Mouse (Mus musculus) c-Kit-positive CD71-positive TER-119-negative erythroid progenitor cells, embryonic 14.5 days (primary cell): ENCODE results near the gene Metap1.
"Not testable (repeated sequence)": the region's sequence is repeated elsewhere in the genome, so short reads cannot be mapped to it uniquely, and the experiment has no call there.

Experiments
- DNase-seq: peaks from one replicate; pipeline ENCODE4 v3.0.0-alpha.2; 2013; ENCODE audit warnings: low read depth

The Metap1 gene

DNA sequence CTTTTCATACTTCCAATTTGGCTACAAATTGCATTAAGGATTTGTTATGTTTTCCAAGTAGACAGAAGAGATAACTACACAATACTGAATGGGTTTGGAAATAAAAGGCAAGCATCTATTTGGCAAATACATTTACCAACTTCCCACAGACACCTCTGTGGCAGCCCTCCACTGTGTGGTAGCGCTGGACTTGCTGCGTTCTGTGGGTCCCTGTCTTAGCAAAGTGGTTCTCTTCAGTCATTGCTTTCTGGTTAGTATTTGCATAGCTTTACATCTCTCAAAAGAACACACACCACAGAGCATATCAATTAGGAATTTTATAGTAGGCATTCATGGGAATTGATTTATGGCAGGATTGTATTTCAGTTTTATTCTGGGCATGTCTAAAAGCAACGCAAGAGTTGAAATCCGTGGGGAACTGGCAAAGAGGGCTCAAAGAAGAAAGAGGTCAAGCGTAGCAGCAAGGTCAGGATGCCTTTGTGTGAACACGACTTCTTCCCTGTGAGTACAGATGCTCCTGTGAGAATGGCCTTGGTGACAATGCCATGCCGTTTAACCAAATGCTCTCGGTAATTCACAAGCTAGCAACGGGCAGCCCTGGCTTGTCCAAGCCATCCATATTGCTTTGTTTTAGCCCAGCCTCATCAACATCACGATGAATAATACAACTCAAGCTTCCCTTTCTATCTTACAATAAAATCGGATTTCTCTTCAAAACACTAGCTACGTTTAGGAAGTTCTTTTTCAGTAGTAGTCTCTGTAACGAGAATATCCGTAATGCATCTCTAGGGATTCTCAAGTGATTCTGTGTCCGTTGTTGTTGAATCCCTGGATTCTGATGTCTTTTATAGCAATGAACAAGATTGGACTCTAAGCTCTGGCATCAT lies 10.8 kb upstream of the Metap1 start:
- no peak for DNase-seq

DNA sequence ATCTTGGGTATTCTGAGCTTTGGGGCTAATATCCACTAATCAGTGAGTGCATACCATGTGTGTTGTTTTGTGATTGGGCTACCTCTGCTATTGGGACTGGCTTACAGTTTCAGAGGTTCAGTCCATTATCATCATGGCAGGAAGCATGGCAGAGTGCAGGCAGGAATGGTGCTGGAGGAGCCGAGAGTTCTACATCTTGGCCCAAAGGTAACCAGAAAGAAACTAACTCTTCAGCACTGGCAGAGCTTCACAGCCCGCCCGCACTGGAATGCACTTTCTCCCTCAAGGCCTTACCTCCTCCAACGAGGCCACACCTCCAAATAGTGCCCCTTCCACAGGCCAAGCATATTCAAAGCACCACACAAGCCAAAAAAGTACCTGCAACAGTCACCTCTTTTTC lies 9.4 kb upstream of the Metap1 start:
- DNase-seq = no peak

DNA sequence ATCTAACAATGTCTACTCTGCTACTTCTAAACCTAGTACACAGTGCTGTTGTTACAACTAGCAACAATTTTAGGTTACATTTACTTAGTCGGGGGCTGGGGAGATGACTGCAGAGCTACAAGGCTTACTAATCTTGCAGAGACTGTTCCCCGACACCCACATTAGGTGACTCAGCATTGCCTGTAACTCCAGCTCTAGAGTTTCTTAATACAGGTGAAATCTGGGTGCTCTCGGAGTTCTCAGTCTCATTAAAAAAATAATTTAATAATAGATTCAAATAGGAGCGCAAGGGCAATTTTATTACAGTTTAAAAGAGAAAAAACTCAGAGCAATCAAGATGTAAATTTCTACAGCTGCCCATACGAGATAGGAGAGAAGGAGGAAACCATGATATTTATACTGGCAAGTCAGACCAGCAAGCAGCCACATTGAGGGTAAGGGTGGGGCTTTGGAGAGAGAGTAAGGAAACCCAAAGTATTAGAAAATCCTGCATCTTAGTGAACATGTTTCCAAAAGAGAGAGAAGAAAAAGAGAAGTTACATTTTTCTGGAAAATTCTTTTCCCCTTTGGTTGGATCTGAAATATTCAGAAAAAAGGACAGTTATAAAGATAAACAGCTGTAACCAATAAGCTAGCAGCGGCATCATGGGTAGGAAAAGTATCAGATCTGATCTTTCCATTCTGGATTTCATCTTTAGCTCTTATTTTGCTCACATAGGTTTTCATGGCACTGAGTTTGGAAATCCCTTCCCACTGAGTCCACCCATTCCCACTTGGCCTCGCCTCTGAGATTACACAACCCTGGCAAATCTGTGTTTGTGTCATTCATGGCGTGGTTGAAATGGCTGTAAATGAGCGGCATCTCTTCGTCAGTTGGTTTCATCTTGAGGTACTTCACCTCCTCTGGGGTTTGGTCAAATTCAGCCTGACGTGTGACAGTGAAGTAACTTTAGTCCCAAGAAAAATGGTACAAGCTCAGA lies 6.1 kb upstream of the Metap1 start:
- peak; percentile 35 for DNase-seq

DNA sequence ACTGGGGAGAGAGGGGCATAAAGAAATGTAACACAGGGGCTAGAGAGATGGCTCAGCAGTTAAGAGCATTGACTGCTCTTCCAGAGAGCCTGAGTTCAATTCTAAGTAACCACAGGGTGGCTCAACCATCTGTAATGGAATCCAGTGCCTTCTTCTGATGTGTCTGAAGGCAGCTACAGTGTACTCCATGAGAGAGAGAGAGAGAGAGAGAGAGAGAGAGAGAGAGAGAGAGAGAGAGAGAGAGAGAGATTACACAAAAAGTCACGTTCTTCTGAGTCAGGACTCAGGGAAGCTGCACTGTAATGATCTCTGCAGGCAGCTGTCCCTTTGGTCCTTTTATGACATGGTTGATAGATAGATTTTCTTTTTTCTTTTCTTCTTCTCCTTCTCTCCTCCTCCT lies 5.2 kb upstream of the Metap1 start:
- no peak for DNase-seq

DNA sequence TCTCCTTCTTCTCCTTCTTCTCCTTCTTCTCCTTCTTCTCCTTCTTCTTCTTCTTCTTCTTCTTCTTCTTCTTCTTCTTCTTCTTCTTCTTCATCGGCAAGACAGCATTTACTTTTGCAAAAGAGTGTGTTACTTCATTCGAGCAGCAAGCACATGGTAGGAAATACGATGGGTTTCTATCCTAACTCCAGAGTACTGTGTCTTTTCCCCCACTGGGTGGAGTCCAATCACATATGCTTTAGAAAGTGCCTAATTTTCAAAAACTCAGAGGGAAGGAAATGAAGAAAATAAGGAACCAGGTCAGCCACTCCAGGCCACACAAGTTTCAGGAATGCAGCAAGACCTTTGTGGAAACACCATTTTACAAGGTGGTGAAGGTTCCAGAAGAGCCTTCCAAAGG lies 4.4 kb upstream of the Metap1 start:
- no peak for DNase-seq

DNA sequence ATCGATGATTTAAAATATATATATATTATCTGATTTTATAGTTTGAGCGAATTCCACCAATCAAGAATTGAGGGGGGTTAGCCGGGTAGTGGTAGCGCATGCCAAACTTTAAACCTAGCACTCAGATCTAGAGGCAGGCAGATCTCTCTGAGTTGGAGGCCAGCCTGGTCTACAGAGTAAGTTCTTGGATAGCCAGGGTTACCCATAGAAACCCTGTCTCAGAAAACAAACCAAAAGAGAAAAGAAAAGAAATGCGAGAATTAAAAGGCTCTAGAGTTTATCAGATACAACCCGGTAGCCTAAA lies 671 bp upstream of the Metap1 start:
- DNase-seq = no peak

DNA sequence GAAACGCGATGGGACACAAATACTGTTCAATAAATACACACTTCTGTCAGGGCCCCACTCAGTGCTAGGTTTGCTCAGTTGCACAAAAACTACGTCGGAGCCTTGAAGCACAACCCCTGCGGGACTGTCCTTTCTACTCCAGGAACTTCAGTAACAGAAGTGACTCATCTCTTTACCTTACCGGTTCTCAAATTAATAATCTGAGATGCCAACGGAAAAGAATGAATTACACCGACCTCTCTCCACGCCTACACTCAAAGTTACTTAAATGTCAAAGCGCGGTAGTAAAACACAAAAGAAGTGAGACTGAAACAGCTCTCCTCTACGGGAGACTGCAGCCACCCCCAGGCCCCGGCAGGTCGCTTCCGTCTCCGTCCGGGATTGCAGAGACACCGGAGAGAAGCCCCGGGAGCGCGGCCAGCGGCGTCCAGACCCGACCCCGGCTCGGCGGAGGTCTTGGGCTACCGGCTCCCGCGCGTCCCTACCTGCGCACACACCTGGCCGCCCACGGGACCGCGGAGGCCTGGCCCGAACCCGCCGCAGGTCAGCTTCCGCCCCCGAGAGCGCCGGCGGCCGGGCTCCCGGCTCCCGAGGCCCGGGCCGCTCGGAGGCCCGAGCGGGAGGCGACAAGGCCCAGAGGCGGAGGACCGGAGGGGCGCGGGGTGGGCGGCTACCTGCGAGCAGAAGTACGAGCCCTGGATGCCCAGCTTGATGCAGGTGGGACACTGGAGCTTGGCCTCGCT lies 560 bp downstream of the Metap1 start:
- peak; percentile 32 for DNase-seq

DNA sequence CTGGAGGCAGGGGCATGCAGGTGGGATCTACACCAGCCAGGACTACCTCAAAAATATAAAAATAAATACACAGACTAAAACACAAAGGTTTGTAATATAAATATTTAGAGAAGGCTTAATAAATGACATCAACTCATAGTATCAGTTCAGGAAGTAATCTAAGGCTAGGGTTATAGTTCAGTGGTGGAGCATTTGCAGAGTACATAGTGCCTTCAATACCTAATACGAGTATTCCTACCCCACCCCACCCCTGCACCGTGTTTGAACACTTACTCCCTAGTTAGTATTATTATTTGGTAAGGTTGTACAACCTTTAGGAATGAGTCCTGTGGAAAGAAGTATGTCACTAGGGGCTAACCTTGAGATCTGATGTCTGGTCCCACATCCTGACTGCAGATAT lies 6.1 kb downstream of the Metap1 start:
- no peak for DNase-seq

DNA sequence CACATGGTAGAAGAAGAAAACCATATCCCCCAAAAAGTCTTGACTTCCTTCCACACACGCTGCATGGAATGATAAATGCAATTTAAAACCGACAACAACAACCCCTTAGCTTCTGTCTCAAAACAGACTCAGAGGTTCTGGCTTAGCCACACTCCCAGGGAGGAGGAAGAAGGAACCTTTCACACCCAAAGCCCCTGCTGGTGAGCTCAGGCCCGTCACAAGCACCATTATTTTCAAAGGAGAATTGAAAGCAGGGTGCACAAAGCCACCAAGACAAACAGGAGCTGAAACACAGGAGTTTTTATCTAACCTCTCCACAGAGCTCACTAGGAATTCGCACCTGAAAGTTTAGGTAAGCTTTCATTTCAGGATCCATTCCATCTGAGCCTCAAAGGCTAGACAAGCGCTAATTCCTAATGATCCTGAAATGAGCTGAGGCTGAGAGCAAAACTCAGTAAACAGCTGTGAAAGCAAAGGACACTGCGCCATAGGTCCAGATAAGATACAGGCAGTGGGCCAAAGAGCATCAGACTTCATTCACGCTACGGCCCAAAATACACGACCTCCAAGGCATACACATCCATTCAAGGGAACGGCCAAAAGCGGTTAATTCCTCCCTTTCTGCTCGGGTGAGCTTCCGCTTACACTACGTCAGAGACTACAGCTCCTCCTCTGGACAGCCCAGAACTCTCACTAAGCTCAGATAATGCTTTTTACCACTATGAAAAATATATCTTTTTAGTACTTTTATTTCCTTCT lies 7.6 kb downstream of the Metap1 start:
- no peak for DNase-seq

DNA sequence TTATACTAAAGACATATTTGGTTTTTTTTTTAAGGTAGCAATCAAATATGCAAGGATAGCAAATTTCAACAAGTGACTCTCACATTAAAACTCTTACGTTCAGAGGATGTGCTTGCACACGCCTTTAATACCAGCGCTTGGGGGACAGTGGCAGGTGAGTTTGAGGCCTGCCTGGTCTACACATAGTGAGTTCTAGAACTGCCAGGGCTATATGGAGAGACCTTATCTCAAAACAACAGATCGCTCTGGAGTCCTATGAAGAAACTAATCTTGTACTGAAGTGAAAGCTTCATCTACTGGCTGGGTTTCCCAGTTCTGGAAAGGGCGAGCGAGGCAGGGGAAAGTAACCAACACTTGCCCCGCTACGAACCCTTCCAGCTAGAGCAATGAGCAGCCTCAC lies 9.8 kb downstream of the Metap1 start:
- no peak for DNase-seq

DNA sequence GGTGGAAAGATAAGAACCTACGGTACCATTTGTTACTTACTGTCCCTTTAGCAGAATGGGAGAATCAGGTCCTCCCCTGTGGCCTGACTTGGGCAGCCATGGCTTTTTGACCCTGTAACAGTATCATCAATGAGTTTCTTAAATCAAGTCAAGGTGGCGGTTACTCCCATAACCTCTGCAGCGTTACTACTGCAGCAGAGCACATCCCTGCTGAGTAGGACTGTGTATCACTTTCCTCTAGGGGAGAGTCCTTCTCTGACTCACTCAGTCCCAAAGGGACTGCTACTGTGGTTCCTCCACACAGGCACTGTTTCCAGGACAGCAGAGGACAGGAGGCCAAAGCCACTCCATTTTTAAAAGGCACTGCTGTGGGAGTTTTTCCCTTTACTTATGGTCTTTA lies 18.2 kb downstream of the Metap1 start:
- DNase-seq = no peak

DNA sequence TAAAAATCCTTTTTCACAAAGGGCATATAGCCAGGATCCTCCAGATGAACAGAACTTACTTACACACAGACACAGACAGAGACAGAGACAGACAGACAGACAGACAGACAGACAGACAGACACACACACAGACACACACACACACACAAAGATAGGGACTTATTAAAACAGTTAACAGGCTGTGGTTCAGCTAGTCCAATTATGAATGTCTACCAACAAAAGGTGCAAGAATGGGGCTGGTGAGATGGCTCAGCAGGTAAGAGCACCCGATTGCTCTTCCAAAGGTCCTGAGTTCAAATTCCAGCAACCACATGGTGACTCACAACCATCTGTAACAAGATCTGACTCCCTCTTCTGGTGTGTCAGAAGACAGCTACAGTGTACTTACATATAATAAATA lies 22.7 kb downstream of the Metap1 start:
- DNase-seq = not testable (repeated sequence)

DNA sequence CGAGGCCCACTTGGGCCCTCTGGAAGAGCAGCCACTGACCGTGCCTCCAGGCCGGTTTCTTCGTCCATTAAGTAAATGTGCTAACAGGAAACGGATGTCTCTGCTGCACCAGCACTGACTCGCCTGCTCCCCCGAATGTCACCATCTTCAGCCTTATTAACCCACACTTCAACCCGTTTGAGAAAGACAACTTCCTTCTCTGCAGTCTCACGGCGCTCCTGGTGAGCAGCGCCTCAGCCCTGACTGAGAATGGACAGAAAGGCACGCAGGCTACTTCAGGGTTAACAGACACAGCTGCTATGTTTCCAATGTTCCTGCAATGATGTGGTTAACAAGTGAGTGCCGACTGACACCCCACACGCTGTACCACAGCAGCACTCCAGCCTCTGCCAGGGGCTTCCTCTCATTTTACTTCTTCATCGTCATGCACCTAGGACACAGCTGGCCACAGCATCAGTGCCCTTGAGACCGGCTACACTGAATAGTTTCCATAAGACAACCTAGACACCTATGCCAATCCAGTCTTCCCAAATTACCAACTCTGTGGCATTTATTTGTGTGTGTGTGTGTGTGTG lies 24.7 kb downstream of the Metap1 start:
- DNase-seq = no peak

DNA sequence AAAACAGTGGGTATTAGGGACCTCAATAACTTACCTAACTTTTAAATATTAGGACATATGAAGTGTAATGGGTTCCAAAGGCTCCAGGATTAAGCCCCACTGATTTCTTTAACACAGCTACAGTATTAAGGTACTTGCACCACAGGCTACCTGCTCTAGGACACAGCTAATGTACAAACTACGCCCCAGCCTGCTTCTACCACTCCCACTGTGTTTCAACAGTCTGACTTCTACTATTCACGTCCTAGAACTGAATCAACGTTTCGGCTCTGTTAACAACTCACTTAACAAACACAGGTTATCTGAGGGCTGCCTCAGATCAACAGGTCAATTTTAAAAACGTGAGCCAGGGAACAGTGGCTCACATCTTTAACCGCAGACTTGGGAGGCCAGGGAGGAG lies 25.5 kb downstream of the Metap1 start:
- no peak for DNase-seq

DNA sequence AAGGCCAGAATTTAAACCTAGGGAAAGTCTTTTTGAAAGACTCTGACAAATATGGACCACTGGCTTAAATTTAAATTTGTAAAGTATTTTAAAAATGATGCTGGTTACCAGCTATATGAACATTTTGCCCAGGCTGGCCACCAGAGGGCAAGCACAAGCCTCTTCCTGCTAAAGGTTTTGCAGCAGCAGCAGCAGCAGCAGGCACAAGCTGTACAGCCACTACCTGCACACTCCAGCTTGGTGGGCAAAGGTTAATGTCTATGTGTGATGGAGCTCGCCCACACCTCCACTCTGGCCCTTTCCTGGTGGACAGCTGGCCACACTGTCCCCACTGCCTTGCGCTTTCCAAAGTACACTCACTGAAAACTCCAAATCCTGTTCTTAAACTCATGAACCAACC lies 26.2 kb downstream of the Metap1 start:
- no peak for DNase-seq

DNA sequence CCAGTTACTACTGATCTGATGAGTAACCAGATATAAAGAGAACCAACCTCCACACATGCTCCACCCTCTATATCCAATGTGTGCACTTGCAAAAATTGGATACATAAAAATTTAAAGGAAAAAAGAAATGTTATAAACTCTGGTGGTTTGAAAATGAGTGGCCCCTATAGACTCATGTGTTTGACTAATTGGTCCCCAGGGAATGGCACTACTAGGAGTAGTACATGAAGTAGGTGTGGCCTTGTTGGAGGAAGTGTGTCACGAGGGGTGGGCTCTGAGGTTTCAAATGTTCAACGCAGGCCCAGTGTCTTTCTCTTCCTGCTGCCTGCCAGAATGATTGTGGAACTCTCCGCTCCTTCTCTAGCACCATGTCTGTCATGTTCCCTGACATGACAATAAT lies 27.5 kb downstream of the Metap1 start:
- DNase-seq = no peak

DNA sequence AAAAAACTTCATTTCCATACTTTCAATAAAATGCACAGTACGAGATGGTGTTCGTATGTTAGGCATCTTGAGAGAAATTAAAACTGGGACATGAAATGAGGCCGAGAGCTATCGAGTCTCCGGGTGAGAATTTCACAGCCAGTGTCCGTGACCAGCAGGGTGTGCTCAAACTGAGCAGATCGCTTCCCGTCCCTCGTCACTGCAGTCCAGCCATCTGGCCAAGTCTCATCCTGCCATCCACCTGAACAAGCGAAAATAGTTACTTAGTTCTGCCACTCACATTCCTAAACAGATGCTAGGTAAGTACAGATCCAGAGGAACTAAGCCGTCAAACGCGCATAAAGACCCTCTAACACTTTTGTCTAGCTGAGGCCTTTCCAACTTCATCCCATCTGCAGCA lies 29.1 kb downstream of the Metap1 start:
- DNase-seq = no peak

DNA sequence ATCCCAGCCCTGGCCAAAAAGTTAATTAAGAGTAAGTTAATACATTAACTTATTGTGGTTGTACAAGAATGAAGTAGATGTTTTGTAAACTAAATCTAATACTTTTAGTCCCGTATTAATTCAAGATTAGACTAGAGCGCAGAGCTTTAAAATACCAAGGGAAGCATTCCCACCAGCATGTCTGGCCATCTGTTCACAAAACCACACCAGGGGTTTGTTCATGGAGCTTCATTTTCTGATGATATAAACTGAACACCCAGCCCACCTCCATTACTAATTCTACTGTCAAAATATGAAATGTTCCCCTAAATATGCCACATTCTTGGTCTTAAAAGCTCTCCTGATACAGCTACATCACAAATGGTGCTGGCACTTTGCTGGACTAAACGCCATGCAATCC lies 30.9 kb downstream of the Metap1 start:
- DNase-seq = no peak

DNA sequence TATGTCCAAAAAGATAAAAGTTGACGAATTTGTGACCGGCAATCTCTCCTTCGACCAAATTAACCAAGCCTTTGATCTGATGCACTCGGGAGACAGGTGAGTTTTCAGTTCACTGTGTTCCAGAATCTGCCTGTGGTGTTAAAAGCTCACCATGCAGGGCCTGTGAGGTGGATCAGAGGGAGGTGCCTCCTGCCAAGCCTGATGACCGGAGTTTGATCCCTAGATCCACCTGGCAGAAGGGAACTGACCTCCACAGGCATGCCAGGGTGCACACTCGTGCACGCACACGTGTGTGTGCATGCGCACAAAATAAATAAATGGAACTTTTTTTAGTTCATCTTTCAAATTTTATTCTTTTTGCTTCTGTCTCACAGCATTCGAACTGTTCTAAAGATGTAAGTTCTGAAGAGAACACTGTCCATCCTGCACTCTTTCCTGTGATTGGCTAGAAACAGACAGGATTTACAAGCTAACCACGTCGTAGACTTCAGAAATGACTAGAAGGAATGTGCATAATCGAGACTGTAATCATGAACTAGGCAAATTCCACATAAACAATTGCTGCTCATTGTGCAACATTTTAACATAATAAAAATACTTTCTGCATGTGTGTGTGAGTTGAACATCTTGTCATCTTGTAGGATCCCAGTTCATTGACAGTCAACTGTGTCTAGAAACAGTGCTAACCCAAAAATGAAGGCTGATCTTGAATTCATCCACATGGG lies 34.4 kb downstream of the Metap1 start:
- no peak for DNase-seq

DNA sequence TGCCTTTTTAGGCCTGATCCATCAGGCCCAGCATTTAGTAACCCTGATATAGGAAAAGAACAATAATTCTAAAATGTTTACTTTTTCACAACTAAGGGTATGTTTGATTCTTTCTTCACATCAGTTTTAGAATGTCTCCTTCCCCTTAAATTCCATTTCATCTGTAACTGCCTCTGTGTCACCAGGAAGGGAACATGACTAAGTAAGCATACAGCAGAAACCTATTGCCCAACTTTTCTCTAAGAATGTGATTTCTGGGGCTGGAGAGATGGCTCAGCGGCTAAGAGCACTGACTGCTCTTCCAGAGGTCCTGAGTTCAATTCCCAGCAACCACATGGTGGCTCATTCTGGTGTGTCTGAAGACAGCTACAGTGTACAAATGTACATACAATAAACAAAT lies 35.1 kb downstream of the Metap1 start:
- no peak for DNase-seq

DNA sequence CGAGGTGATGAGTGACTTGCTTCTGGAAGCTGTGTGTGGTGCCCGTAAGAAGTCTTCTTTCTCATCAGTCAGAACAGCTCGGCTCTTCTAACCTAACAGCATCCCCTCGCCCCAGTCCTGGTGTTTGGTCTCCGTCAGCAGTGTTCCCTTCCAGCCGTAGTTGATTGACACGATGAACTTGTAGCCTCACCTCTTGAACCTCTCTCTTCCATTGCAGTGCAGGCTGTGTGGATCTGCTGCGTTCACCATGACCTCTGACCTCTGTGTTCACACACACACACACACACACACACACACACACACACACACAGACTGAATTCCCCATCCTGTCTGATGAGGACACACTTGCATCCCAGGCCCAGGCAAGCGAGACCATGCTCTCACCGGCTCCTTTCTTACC lies 37.1 kb downstream of the Metap1 start:
- no peak for DNase-seq
